Mouse (Mus musculus) embryo, embryonic 10.5 days (tissue): ENCODE data around the gene Tex11.
A peak's percentile ranks its signal among the peaks of the same experiment; 100 is the strongest.
"Not testable (repeated sequence)": the region's sequence is repeated elsewhere in the genome, so short reads cannot be mapped to it uniquely, and the experiment has no call there.

Source experiments
- DNase-seq: peaks from one replicate; pipeline ENCODE4 v3.0.0-alpha.2; 2015; ENCODE audit warnings: low spot score

The Tex11 gene

DNA sequence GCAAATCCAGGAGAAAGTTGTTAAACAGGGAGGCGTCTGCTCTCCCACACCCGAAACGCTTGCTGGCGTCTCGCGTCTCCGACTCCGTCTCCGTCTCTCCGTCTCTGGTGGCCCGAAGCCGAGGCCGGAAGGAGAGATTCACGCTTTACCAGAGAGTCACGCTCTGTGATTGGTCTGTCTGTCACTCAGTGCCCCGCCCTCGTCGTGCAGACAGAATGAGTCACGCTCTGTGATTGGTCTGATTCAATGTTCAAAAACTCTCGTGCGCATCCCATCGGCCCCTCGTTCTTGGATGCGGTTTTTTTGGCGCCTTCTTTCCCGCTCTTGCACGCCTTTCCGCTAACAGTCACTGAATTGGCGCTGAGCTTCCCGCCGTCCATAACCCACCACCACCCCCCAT lies at the start of gene Tex11:
TSS of gene Tex11 (minus strand) at position 127 of the 400 bp plus-strand sequence.
- DNase-seq = no peak

DNA sequence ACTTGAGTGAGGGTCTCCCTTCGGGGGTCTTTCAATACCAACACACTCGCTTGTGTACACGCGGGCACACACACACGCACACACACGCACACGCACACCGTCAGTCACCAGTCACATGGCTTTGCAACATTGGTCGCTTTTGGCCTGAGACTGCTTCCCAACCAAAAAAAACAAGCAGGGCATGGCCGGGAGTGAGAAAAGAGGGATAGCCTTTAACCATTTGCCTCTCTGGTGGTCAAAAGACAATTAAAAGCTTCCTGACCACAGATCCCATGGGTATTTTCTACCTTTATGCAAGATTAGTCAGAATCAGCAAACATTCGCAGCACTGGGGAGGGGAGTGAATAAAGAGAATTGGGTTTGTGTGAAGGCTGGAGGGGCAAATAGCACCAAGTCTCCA lies 26.5 kb upstream of the Tex11 start, which contains the start of gene Slc7a3:
TSS of gene Slc7a3 (minus strand) at position 101 of the 400 bp plus-strand sequence.
- DNase-seq = no peak

DNA sequence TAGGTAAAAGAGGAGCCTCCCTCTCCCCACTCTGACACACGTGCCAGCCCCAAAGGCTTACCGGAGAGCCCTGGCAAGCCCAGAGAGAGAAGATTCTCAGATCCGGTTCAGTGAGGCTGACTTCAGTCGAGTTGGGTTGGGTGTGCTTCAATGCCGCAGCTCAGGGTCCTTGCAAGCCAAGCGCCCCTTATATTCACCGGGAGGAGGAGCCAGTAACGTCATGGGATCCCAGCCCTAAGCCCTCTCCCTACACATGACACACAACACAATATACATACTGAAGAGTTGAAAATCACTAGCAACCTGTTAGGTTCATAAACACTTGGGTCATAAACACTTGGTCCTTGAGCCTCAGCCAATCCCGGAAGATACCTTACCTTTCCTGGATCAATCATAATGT lies 25.7 kb upstream of the Tex11 start:
- not testable (repeated sequence) for DNase-seq

DNA sequence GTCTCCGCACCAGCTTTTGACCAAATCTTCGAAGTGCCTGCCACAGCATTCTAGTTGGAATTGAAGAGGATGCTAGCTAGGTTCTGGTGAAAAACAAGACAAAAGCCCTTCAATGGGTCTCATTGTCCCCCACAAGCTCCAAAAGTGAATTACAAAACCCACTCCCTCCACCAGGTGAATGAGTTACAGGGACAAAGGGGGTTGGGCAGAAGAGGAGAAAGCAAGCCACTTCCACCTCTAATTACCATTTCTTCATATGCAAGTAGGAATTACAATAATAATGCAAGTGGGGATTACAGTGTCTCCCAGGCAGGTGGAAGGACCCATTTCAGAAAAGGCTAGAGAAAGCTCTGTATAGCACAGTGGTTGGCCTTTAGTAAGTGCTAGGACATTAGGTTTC lies 24.7 kb upstream of the Tex11 start:
- DNase-seq = no peak

DNA sequence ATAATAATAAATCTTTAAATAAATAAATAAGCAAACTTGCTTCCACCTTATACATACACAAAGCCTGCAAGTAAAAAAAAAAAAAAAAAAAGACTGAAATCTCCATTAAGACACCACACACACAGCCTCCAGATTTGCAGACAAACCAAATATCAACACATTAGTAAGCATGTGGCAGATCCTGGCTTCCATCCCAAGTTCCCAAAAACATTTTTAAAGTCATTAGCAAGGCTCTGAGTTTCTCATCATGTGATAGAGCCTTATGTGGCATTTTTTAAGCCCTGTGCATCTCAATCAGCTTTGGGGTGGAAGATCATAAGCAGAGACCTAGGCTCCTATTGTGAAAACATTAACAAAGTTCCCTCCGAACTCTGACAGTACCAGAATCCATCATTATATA lies 5.8 kb upstream of the Tex11 start:
- no peak for DNase-seq

DNA sequence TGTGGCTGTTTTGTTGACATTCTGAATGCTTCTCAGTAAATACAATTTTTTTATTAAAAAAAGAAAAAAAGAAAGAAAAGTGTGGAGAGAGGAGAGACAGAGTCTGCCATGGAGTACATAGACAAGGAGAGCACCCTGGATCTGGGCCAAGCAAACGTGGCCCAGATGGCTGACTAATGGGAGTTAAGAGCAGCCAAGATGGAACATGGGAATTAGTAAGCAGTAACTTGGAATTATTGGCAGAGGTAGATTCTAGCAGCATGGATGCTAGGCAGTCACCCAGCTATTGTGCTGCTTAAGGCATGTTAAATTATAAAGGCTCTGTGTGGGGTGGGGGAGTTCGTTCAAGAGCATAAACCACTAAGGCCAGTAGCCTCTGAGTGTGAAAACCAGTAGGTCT lies 4.0 kb upstream of the Tex11 start:
- no peak for DNase-seq

DNA sequence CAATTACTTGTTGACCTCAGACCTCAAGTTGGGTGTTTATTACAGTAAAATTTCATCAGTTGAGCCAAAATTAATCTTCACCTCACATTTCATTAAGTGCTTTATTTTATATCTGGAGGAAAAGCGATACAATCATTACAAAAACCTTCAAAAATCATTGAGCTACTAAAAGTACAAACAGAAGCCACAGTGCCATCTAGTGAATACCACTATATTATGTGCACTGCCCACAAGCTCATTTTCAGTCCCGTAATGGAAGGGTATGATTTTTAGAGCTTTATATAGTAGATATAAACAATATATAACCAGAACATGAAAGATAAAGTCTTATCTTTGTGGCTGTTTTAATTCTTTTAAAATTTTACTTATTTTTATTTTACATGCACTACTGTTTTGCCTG lies 115.8 kb downstream of the Tex11 start:
- peak; percentile 19 for DNase-seq

DNA sequence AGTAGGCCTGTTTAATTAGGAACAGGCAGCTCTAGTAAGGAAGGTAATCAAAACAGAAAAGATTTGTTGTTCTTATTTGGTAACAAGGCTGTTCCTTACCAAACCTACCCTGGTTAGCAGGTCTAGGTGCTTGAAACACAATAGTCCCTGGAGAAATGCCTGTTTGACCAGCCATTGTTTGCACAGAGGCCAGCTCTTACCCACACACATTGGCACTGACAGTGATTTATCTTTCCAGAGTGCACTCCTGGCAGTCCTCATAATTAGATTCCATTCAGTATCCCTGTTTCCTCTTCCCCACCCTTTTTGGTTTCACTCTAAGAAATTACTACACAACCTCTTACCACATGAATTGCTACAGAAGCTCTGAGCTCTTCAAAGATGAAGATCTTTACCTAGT lies 220.3 kb downstream of the Tex11 start:
- DNase-seq = no peak

DNA sequence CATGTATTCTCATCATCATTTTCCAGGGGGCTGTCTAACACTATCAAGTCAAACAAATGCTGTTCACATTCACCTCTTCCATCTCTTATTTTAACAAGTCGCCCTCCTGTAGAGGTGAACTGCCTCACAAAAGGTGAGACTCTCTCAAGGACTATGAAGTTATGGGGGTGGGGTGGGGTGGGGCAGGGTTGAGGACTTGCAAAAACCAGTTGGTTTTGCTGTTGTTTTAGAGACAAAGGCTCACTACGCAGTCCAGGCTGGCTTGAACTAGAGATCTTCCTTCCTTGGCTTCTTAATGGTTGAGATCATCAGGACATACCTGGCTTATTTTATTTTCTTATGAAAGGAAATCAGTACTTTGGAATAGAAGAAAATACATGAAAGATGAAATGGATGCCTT lies 226.7 kb downstream of the Tex11 start:
- DNase-seq = no peak

DNA sequence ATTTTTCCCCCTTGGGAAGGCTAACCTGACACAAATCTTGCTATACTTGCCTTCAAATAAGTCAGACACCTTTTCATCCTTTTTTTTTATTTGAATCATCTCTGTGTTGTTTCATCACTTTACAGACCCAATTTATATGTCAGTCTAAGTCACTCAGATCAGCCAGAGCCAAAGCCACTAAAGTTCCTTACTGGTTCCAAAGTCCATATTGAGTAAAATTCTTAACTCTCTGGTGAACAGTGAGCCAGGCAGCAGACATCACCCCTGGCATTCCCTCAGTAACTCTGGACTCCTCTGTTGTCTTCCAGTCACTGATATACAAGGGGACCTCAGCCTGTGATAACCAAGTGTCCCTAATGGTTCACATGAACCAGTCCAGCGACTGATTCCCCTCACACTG lies 233.9 kb downstream of the Tex11 start:
- DNase-seq = no peak

DNA sequence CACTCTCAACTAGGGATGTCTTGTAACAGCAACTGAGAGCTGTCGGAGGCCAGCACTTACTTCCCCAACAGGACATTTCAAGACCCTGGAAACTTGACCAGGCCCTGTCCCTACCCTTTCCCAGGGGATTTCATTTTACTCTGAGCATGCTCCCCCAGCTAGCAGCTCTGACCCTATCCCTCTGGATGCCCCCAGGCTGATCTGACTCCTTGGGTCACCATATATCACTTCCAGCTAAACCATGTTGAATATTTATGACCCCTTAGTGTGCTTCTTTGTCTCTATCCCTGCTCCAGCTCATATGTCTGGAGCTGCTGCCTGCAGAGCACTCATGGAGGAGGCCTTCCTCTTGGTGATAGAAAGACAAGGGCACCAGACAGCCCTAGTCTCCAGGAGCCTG lies 238.3 kb downstream of the Tex11 start:
- DNase-seq = peak; percentile 14

DNA sequence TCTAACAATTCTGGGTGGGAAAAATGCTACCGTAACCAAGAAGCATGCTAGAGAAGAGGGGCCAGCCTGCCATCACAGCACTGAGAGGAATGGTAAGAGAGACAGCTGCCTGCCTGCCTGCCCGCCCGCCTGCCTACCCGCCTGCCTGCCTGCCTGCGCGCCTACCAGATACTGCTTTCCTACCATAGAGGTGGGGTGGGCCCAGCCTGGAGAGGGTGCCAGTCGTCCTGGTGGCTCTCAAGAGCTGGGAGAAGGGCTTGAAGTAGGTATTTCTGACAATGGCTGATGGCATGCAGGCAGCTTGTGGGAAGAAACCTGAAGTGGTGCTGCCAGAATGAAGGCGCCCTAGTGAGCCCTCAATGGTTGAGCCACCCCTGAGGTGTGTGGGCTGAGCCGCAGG lies 240.8 kb downstream of the Tex11 start:
- DNase-seq = no peak

DNA sequence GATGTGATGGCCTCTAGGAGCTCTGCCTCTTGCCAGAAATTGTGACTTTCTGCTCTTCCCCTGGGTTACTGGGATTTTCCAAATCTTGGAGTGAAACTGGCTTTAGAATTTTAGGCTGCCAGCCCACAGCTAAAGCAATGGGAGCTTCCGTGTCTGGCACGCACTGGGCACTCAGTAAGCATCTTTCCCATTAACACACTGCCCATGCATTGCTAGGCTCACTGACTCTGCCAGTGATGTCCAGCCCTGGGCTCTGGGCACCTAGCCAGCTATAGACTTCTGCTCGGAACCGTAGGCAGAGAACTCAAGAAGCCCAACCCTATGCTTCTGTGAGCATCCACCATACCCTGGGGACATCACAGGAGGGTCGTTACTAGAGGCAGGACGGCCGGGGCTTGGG lies 243.7 kb downstream of the Tex11 start:
- DNase-seq = no peak

DNA sequence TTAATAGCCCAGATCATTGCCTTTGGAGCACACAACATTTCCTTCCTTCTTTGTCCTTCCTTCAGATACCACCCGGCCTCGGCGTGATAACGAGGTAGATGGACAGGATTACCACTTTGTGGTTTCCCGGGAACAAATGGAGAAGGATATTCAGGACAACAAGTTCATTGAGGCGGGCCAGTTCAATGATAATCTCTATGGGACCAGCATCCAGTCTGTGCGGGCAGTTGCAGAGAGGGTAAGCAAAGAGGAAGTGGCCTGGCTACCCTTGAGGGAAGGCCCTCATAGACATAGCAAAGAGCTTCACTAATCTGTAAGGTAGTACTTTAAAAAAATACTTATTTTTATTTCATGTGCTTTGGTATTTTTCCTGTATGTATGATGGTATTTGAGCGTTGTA lies 245.3 kb downstream of the Tex11 start:
- no peak for DNase-seq

DNA sequence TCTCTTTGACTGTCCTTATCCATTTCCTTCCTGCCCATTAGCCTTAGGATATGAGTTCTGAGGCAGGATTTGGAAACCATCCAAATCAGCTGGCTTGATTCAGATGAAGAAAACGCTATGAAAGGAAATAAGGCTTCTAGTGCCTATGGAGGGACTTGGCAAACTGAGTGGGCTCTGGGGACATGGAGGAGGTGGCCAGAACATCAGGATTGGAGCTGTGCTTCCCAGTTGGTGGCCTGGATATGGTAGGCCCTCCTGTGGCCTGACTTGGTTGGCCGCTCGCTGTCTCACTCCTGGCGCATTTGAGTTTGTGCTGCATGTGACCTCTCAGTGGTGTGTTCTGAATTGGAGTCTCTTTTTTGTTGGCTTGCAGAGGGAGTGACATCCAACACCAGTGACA lies 248.3 kb downstream of the Tex11 start:
- DNase-seq = no peak

DNA sequence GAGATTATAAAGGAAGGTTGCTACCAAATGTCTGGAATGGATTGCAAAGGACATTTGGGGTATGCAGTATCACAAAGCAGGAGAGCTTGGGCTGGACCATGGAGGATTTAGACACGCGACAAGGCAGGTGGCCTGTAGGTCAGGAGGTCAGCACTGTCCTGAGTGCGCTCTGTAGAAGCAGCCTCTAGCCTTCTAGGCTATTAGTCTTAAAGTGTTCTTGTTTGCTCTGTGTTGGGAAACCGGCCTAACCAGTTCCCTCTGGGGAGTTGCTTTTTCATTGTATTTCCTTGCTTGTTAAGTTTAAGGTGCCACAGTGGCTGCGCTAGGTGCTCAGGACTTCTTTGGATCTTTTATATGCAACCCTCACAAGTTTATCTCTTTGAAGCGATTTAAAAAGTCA lies 257.4 kb downstream of the Tex11 start:
- DNase-seq = no peak

DNA sequence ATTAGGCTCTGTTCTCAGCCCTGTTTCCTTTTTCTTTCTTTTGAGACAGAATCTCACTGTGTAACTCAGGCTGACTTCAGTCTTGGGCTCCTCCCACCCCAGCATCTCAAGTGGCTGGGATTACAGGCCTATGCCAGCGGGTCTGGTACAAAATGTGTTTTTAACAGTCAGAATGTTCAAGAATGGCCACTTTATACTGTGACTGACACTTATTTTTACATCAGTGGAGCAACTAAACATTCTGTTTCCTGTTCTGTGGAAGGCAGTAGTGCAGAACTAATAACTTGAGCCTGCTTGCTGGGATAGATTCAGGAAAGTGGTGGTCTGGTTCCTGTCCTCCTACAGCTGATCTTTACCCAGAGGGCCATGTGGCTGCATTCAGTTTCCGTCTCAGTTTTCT lies 258.8 kb downstream of the Tex11 start:
- peak; percentile 5 for DNase-seq

DNA sequence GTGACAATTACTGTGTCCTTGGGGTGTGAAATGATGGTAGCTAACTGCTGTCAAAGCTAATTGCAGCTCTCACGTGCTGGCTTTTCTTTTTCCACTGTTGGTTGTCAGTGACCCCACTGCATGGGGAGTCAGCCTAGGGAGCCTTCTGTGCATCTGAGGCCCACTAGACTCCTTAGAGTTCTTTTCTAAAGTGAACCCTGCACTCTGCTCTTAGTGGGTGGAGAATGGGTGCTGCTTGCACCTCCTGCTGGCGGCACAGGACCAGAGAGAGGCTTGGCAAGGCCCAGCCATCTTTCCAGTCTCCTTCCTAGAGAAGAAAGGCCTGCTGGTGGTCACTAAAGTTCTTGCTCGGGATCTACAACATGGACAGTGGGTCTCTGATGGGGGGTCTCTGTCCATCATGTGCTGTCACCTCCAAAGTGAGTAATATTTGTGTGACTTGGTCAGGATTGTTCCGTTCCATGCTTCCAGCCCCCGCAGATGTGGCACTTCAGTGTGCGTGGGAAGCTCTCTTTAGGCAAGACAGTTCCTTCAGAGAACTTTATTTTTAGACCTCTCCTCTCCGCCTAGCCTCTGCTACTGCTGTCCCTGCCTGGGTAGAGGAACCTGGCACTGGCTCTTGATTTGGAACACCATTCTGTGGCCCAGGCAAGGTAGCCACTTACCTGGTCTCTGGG lies 261.5 kb downstream of the Tex11 start:
- no peak for DNase-seq

DNA sequence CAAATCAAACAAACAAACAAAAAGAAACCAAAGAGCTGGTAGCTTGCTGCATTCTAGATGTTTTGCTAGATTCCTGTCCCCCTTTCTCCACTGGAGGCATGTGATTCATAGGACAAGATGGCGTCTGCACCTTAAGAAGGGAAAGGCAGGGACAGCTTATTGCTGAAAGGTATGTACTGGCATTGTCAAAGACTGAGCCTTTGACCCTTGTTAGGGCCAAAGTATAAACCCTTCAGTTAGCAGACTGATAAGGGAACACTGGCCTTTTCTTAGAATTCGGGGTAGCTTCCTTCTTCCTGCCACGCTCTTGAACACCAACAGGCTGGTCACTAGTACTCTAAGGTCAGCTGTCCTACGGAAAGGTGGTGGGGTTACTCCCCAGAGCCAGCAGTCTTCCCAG lies 262.1 kb downstream of the Tex11 start:
- DNase-seq = no peak

DNA sequence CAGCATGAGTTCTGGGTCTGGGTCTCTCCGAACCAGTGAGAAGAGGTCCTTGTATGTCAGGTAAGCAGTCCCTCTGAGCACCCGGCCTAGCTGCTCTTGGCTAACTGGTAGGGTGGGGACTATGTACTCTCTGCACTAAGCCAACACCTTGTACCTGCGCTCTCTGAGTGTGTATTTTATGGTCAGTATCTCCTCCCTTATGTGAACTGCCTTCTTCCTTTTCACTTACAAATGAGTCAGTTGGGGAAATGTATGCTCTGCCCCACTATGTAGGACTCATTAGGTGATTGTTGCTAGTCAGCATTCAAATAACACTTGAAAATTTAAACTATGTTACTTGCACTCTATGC lies 262.8 kb downstream of the Tex11 start:
- DNase-seq = no peak

DNA sequence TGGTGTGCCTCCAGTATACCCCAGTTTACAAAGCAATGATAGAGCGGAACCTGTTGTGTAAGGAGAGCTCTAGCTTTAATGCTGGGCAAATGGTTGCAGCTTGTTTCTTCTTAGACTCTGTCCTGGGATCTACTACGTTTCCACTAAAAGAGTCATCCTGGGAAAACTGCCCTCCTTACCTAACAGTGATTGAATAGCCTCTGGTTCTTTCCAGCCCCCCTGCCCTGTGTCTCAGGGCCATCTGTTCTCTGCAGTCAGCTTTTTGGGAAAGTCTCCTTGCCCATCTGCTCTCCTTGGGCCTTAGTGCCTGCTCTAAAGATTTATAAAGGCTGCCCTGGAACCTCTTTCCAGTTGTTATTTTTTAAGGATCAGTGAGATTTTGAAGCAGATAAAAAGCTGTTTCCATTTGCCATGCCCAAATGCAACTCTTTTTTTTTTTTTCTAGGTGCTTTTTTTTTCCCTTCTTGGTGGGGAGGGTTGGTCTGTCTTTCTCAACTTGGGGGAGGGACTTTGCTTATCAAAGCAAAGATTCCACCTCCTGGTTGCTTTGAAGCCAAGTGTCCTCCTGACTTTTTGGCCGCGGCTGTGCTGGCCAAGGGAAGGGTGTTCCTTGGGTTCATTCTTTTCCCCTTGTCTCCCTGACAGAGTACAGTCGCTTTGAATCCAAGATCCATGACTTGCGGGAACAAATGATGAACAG lies 263.3 kb downstream of the Tex11 start:
- DNase-seq = no peak

DNA sequence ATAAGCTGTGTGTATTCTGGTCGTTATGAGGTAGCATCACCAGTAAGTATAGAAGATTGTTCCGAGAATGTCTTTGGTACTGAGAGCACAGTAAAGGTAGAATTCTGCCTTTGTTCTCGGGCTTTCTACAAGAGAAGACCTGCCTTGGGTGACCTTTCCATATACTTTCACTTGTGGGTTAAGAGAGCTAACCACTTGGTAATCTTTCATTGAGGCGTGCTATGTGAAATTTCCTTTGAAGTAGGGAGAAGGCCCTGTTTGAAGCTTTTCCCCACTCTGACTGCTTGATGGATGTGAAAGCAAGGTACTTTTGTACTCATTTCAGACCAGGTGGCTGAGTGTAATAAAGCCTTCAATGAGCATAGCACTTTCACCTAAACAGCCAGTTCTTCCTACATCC lies 270.1 kb downstream of the Tex11 start:
- no peak for DNase-seq
